Mouse (Mus musculus) neural tube, embryonic 11.5 days (tissue): ENCODE measurements around the gene Prx. TPM values are rescaled to one million over a fixed set of nuclear protein-coding genes. Genes with fewer than 3 reads are reported as not detected.

Experiments used
- ATAC-seq: fragments of 200-750 bp; cut with Nextera tagmentation; 2 replicates; pipeline ENCODE4 v1.8.0; 2017; ENCODE audit warnings: moderate number of reproducible peaks, mild to moderate bottlenecking, moderate TSS enrichment, moderate library complexity; ENCODE audit not compliant: insufficient read depth, low FRiP score, low TSS enrichment
- DNase-seq: peaks from one replicate; pipeline ENCODE4 v3.0.0-alpha.2; 2015; ENCODE audit warnings: low spot score
- H3K27ac ChIP-seq: fragments of 300-500 bp; sonication (generic); 2 replicates; pipeline ENCODE4 v1.5.1; 2014; ENCODE audit warnings: low read depth, mild to moderate bottlenecking, low read length
- H3K27me3 ChIP-seq: fragments of 300-500 bp; sonication (generic); 2 replicates; pipeline ENCODE4 v1.6.1; 2014; ENCODE audit warnings: mild to moderate bottlenecking, low read length, mixed read lengths; ENCODE audit not compliant: control insufficient read depth, insufficient read depth
- H3K36me3 ChIP-seq: fragments of 300-500 bp; sonication (generic); 2 replicates; pipeline ENCODE4 v1.6.1; 2014; ENCODE audit warnings: mild to moderate bottlenecking, low read length, moderate library complexity, mixed read lengths; ENCODE audit not compliant: control insufficient read depth, insufficient read depth
- H3K4me1 ChIP-seq: fragments of 300-500 bp; sonication (generic); 2 replicates; pipeline ENCODE4 v1.6.1; 2014; ENCODE audit warnings: low read length, mixed read lengths; ENCODE audit not compliant: control insufficient read depth, insufficient read depth
- H3K4me2 ChIP-seq: fragments of 300-500 bp; sonication (generic); 2 replicates; pipeline ENCODE4 v1.6.1; 2014; ENCODE audit warnings: low read depth, mild to moderate bottlenecking, moderate library complexity
- H3K4me3 ChIP-seq: fragments of 300-500 bp; sonication (generic); 2 replicates; pipeline ENCODE4 v1.5.1; 2014; ENCODE audit warnings: low read depth, low read length
- H3K9ac ChIP-seq: fragments of 300-500 bp; sonication (generic); 2 replicates; pipeline ENCODE4 v1.6.1; 2014; ENCODE audit warnings: mild to moderate bottlenecking, low read length
- H3K9me3 ChIP-seq: fragments of 300-500 bp; sonication (generic); 2 replicates; pipeline ENCODE4 v1.6.1; 2016; ENCODE audit warnings: low read length; ENCODE audit not compliant: control insufficient read depth
- WGBS: fragments of 180-500 bp; shearing (Covaris S2); extraction: QIAGEN DNeasy Blood & Tissue Kit; methylation state at CpG from one replicate; pipeline ENCODE4 v1.1.7; 2014; 5-methylcytosine and 5-hydroxymethylcytosine counted together
- polyA plus RNA-seq: library from polyadenylated mRNA; unstranded; fragments of >200 nt; fragmentation: Nextera tagmentation; extraction: Ambion mirVana; gene quantifications from 2 replicates; pipeline ENCODE4 v1.2.1, GENCODE M21; 2014

Prx gene
- 0.99 and 1.3 TPM in 2 replicates for polyA plus RNA-seq

- 63% methylated on average over 3 of the region's 3 CpGs for WGBS
- Histone ChIP-seq H3K36me3 (no peaks in the 10 kb centered on the region), H3K9ac (no peak within 1 kb of the TSS), H3K9me3 (no peaks in the 10 kb centered on the region), H3K4me3 (no peak within 1 kb of the TSS), H3K27me3 (no peaks in the 10 kb centered on the region), H3K27ac (no peak within 1 kb of the TSS), H3K4me2 (no peak within 1 kb of the TSS), H3K4me1 (no peaks in the 10 kb centered on the region)
- ATAC-seq (no peak), DNase-seq (no peak)
These were observed at the start of gene Prx for GRCm38 (mm10) chr7:27499036-27499435. Prx (plus strand) TSS chr7:27499324.

- Histone ChIP-seq H3K9me3 (no peaks in the 10 kb centered on the region), H3K9ac (no peak overlapping the region), H3K27ac (no peak overlapping the region), H3K4me3 (no peak overlapping the region), H3K27me3 (peaks cover 8% of the 10 kb centered on the region), H3K4me1 (peaks cover 2% of the 10 kb centered on the region; the same call in 1 of the 2 replicates), H3K4me2 (no peak overlapping the region), H3K36me3 (no peaks in the 10 kb centered on the region)
- 89% methylated on average over 2 of the region's 2 CpGs for WGBS
- DNase-seq (no peak), ATAC-seq (no peak)
These were observed 47.8 kb upstream of the Prx start for GRCm38 (mm10) chr7:27451359-27451758.

GRCm38 (mm10) chr7:27452206-27452770, 46.8 kb upstream of the Prx start:
- no peak for DNase-seq
- 58% methylated on average over 13 of the region's 13 CpGs for WGBS
- Histone ChIP-seq H3K4me1 (no peaks in the 10 kb centered on the region), H3K9me3 (no peaks in the 10 kb centered on the region), H3K27me3 (no peaks in the 10 kb centered on the region), H3K36me3 (no peaks in the 10 kb centered on the region), H3K9ac (no peak overlapping the region), H3K4me2 (no peak overlapping the region), H3K4me3 (no peak overlapping the region), H3K27ac (no peak overlapping the region)
- ATAC-seq = no peak

- no peak for ATAC-seq
- no peak overlapping the region for H3K27ac ChIP-seq
These were observed 44.5 kb upstream of the Prx start for GRCm38 (mm10) chr7:27454461-27455121.

GRCm38 (mm10) chr7:27455273-27455672, 43.9 kb upstream of the Prx start:
- Histone ChIP-seq H3K27me3 (no peaks in the 10 kb centered on the region), H3K9ac (no peak overlapping the region), H3K36me3 (no peaks in the 10 kb centered on the region), H3K27ac (no peak overlapping the region), H3K9me3 (no peaks in the 10 kb centered on the region), H3K4me1 (no peaks in the 10 kb centered on the region), H3K4me3 (no peak overlapping the region), H3K4me2 (no peak overlapping the region)
- no peak for DNase-seq
- no peak for ATAC-seq
- 89% methylated on average over 3 of the region's 3 CpGs for WGBS

More at GRCm38 (mm10) chr7:27454461-27455121, 44.5 kb upstream of the Prx start:
- H3K36me3 ChIP-seq = no peaks in the 10 kb centered on the region
- no peaks in the 10 kb centered on the region for H3K4me1 ChIP-seq
- WGBS = 80% methylated on average over 10 of the region's 10 CpGs
- H3K9me3 ChIP-seq = no peaks in the 10 kb centered on the region
- no peak overlapping the region for H3K4me3 ChIP-seq
- no peak for DNase-seq
- no peak overlapping the region for H3K4me2 ChIP-seq
- no peak overlapping the region for H3K9ac ChIP-seq
- no peaks in the 10 kb centered on the region for H3K27me3 ChIP-seq

GRCm38 (mm10) chr7:27458614-27459013, 40.5 kb upstream of the Prx start:
- DNase-seq (no peak), ATAC-seq (no peak)
- Histone ChIP-seq H3K4me2 (no peak overlapping the region), H3K9me3 (no peaks in the 10 kb centered on the region), H3K9ac (no peak overlapping the region), H3K36me3 (no peaks in the 10 kb centered on the region), H3K27ac (no peak overlapping the region), H3K4me1 (no peaks in the 10 kb centered on the region), H3K27me3 (no peaks in the 10 kb centered on the region), H3K4me3 (no peak overlapping the region)
- WGBS = 88% methylated on average over 4 of the region's 4 CpGs

GRCm38 (mm10) chr7:27459640-27460039, 39.5 kb upstream of the Prx start:
- Histone ChIP-seq H3K27me3 (no peaks in the 10 kb centered on the region), H3K4me2 (no peak overlapping the region), H3K9ac (no peak overlapping the region), H3K9me3 (no peaks in the 10 kb centered on the region), H3K36me3 (no peaks in the 10 kb centered on the region), H3K4me1 (no peaks in the 10 kb centered on the region), H3K27ac (no peak overlapping the region), H3K4me3 (no peak overlapping the region)
- ATAC-seq (no peak), DNase-seq (no peak)
- 95% methylated on average over 5 of the region's 5 CpGs for WGBS

GRCm38 (mm10) chr7:27460477-27460876, 38.6 kb upstream of the Prx start:
- Histone ChIP-seq H3K4me2 (no peak overlapping the region), H3K9ac (no peak overlapping the region), H3K27me3 (no peaks in the 10 kb centered on the region), H3K4me3 (no peak overlapping the region), H3K36me3 (no peaks in the 10 kb centered on the region), H3K4me1 (no peaks in the 10 kb centered on the region), H3K27ac (no peak overlapping the region), H3K9me3 (no peaks in the 10 kb centered on the region)
- ATAC-seq (no peak), DNase-seq (no peak)
- WGBS = 87% methylated on average over 6 of the region's 6 CpGs

- Histone ChIP-seq H3K27ac (no peak overlapping the region), H3K4me1 (no peaks in the 10 kb centered on the region), H3K9ac (no peak overlapping the region), H3K4me3 (no peak overlapping the region), H3K27me3 (no peaks in the 10 kb centered on the region), H3K36me3 (no peaks in the 10 kb centered on the region), H3K4me2 (no peak overlapping the region), H3K9me3 (no peaks in the 10 kb centered on the region)
- no peak for DNase-seq
- WGBS = 53% methylated on average over 4 of the region's 4 CpGs
- no peak for ATAC-seq
These were observed 31.5 kb upstream of the Prx start for GRCm38 (mm10) chr7:27467648-27468047.
